Mouse (Mus musculus) heart, adult 10 weeks (tissue): ENCODE data around the gene Tgfb2. TPM values are rescaled to one million over a fixed set of nuclear protein-coding genes. Genes with fewer than 3 reads are reported as not detected.

Source experiments
- polyA plus RNA-seq: library from polyadenylated mRNA; stranded (reverse); fragments of 350-450 nt; fragmentation: Illumina TruSeq; extraction: RNeasy Lipid Tissue Mini Kit (QIAGEN cat#74804); gene quantifications from one replicate; pipeline ENCODE4 v1.2.3, GENCODE M21; 2014; ENCODE audit warnings: low read depth, low replicate concordance

Tgfb2 gene
- 3.8 TPM for polyA plus RNA-seq

DNA sequence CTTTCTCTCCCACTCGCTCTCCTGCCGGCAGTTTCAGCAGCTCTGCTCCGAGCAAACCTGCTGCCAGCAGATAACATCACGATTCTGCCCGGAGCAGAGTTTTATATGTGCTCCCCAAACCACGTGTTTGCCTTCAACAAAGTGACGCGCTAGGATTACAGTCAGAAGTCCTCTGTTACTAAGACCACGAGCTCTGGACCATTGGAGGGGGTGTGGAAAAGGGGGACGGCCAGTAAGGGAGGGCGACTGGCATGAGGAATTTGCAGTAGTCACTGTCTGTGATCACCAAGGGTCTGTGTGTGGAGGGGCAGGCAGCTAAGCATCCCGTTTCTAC, at the start of gene Tgfb2:
Gene Tgfb2, minus strand, starts transcription at position 75 of the 334 bp plus-strand sequence.

GRCm38 (mm10) chr1:186748724-186749653, 43.2 kb upstream of the Tgfb2 start, which contains the start of gene Rrp15:
Gene Rrp15, minus strand, starts transcription at chr1:186749358.

Other genes with a start within 250 kb of the Tgfb2 start
- gene Rrp15, start 43.4 kb upstream of the Tgfb2 start, polyA plus RNA-seq, result 15.4 TPM